Mouse (Mus musculus): ENCODE results near the gene Katnal1.
A peak's percentile ranks its signal among the peaks of the same experiment; 100 is the strongest.

Gene Katnal1

GRCm38 (mm10) chr5:148929116-148929449, at the start of gene Katnal1:
Gene Katnal1, minus strand, starts transcription at chr5:148929320.
- no peak for DNase-seq

- DNase-seq = no peak
Observed at GRCm38 (mm10) chr5:148978458-148979165, 49.5 kb upstream of the Katnal1 start.

GRCm38 (mm10) chr5:148977698-148978457, 48.8 kb upstream of the Katnal1 start:
- DNase-seq = peak in 1 of 2 experiments; percentile 37

- DNase-seq = peak; percentile 52 to 65
Observed at GRCm38 (mm10) chr5:148976876-148977275, 47.8 kb upstream of the Katnal1 start.

- DNase-seq = no peak
Observed at GRCm38 (mm10) chr5:148975035-148975434, 45.9 kb upstream of the Katnal1 start.

GRCm38 (mm10) chr5:148973019-148973668, 44.0 kb upstream of the Katnal1 start:
- DNase-seq = no peak

- DNase-seq = no peak
Observed at GRCm38 (mm10) chr5:148972167-148972566, 43.0 kb upstream of the Katnal1 start.

GRCm38 (mm10) chr5:148969648-148970047, 40.5 kb upstream of the Katnal1 start:
- DNase-seq = no peak

- DNase-seq = no peak
Observed at GRCm38 (mm10) chr5:148968958-148969576, 39.9 kb upstream of the Katnal1 start.

GRCm38 (mm10) chr5:148968179-148968578, 39.1 kb upstream of the Katnal1 start:
- DNase-seq = no peak

GRCm38 (mm10) chr5:148966395-148966794, 37.3 kb upstream of the Katnal1 start:
- DNase-seq = no peak

- DNase-seq = no peak
Observed at GRCm38 (mm10) chr5:148965691-148966333, 36.7 kb upstream of the Katnal1 start.

GRCm38 (mm10) chr5:148965089-148965591, 36.0 kb upstream of the Katnal1 start:
- DNase-seq = no peak

- no peak for DNase-seq
Observed at GRCm38 (mm10) chr5:148964251-148964650, 35.1 kb upstream of the Katnal1 start.

GRCm38 (mm10) chr5:148960211-148960610, 31.1 kb upstream of the Katnal1 start:
- DNase-seq = no peak

- DNase-seq = peak; percentile 68 to 74
Observed at GRCm38 (mm10) chr5:148959068-148959990, 30.2 kb upstream of the Katnal1 start.

GRCm38 (mm10) chr5:148958355-148958754, 29.2 kb upstream of the Katnal1 start:
- DNase-seq = peak in 1 of 2 experiments; percentile 53

GRCm38 (mm10) chr5:148956898-148957535, 27.9 kb upstream of the Katnal1 start:
- no peak for DNase-seq

GRCm38 (mm10) chr5:148956091-148956490, 27.0 kb upstream of the Katnal1 start:
- no peak for DNase-seq

GRCm38 (mm10) chr5:148955575-148955974, 26.5 kb upstream of the Katnal1 start:
- no peak for DNase-seq

All from spleen, adult 18-20 months (tissue).